Mouse (Mus musculus) liver, postnatal 0 days (tissue): ENCODE results near the gene Cntd1. TPM values are rescaled to one million over a fixed set of nuclear protein-coding genes. Genes with fewer than 3 reads are reported as not detected.

ENCODE experiments used
- ATAC-seq: fragments of 200-750 bp; cut with Nextera tagmentation; 2 replicates; pipeline ENCODE4 v1.8.0; 2017; ENCODE audit warnings: mild to moderate bottlenecking, moderate library complexity
- DNase-seq: peaks from one replicate; pipeline ENCODE4 v3.0.0-alpha.2; 2016
- H3K27ac ChIP-seq: fragments of 300-500 bp; sonication (generic); 2 replicates; pipeline ENCODE4 v1.5.1; 2014; ENCODE audit warnings: antibody characterized with exemption, moderate library complexity, mild to moderate bottlenecking, low read depth
- H3K27me3 ChIP-seq: fragments of 300-500 bp; sonication (generic); 2 replicates; pipeline ENCODE4 v1.6.1; 2014; ENCODE audit warnings: low read length, control low read depth, mixed read lengths; ENCODE audit not compliant: insufficient read depth
- H3K36me3 ChIP-seq: fragments of 300-500 bp; sonication (generic); replicated peaks from 2 replicates; pipeline ENCODE4 v1.6.1; 2014; ENCODE audit warnings: mild to moderate bottlenecking, control low read depth, low read length, moderate library complexity, mixed read lengths; ENCODE audit not compliant: insufficient read depth
- H3K4me1 ChIP-seq: fragments of 300-500 bp; sonication (generic); 2 replicates; pipeline ENCODE4 v1.6.1; 2014; ENCODE audit warnings: antibody characterized with exemption, mild to moderate bottlenecking, control low read depth; ENCODE audit not compliant: insufficient read depth
- H3K4me2 ChIP-seq: fragments of 300-500 bp; sonication (generic); 2 replicates; pipeline ENCODE4 v1.6.1; 2014; ENCODE audit warnings: low read depth, mild to moderate bottlenecking, low read length, moderate library complexity, mixed read lengths
- H3K4me3 ChIP-seq: fragments of 300-500 bp; sonication (generic); 2 replicates; pipeline ENCODE4 v1.5.1; 2014; ENCODE audit warnings: low read depth, low read length
- H3K9ac ChIP-seq: fragments of 300-500 bp; sonication (generic); replicated peaks from 2 replicates; pipeline ENCODE4 v1.6.1; 2014; ENCODE audit warnings: mild to moderate bottlenecking, moderate library complexity
- H3K9me3 ChIP-seq: fragments of 300-500 bp; sonication (generic); 2 replicates; pipeline ENCODE4 v1.6.1; 2016; ENCODE audit warnings: mild to moderate bottlenecking, control low read depth, low read length, mixed read lengths
- CTCF ChIP-seq: sonication (generic); IDR thresholded peaks from 2 replicates; pipeline ENCODE4 v1.5.1; 2016; ENCODE audit warnings: antibody characterized with exemption, low read depth
- EP300 ChIP-seq: IDR thresholded peaks from 2 replicates; pipeline ENCODE4 v1.6.1; 2016; ENCODE audit warnings: antibody characterized with exemption, low read depth, mild to moderate bottlenecking
- WGBS: fragments of 180-500 bp; shearing (Covaris S2); extraction: QIAGEN DNeasy Blood & Tissue Kit; methylation state at CpG from one replicate; pipeline ENCODE4 v1.1.7; 2014; ENCODE audit not compliant: insufficient replicate concordance; 5-methylcytosine and 5-hydroxymethylcytosine counted together
- polyA plus RNA-seq: library from polyadenylated mRNA; unstranded; fragments of >200 nt; fragmentation: Nextera tagmentation; extraction: Ambion mirVana; gene quantifications from 2 replicates; pipeline ENCODE4 v1.2.1, GENCODE M21; 2015

The Cntd1 gene
- polyA plus RNA-seq, 1 experiment from 2014 or later, result 0.29 TPM

- ATAC-seq (peak; percentile 5; the same call in 1 of the 2 replicates), DNase-seq (no peak)
- under 1% methylated on average over 30 of the region's 30 CpGs for WGBS
- Histone ChIP-seq H3K9ac (peak overlapping the region; percentile 68), H3K9me3 (no peaks in the 10 kb centered on the region), H3K36me3 (peaks cover 23% of the 10 kb centered on the region), H3K4me2 (peak overlapping the region; percentile 87), H3K4me3 (peak overlapping the region; percentile 64), H3K4me1 (peaks cover 47% of the 10 kb centered on the region), H3K27me3 (peaks cover 39% of the 10 kb centered on the region), H3K27ac (peak overlapping the region; percentile 72; the same call in 1 of the 2 replicates)
- TF ChIP-seq EP300 (no peak), CTCF (no peak)
Measured at GRCm38 (mm10) chr11:101260826-101261380, 17.9 kb upstream of the Cntd1 start.

- Histone ChIP-seq H3K36me3 (peaks cover 17% of the 10 kb centered on the region), H3K27ac (no peak overlapping the region), H3K9me3 (no peaks in the 10 kb centered on the region), H3K4me1 (peaks cover 43% of the 10 kb centered on the region), H3K4me2 (peak overlapping the region; percentile 87), H3K4me3 (peak overlapping the region; percentile 64; the same call in 1 of the 2 replicates), H3K9ac (no peak overlapping the region; the same call in 1 of the 2 replicates), H3K27me3 (peaks cover 42% of the 10 kb centered on the region)
- WGBS, result 7% methylated on average over 24 of the region's 24 CpGs
- no peak for TF ChIP-seq EP300
- TF ChIP-seq CTCF, result 0 out of 2 replicates have a peak, but pooled peaks have one; percentile 2
- ATAC-seq (no peak), DNase-seq (no peak)
Measured at GRCm38 (mm10) chr11:101262272-101262967, 16.4 kb upstream of the Cntd1 start.

DNA sequence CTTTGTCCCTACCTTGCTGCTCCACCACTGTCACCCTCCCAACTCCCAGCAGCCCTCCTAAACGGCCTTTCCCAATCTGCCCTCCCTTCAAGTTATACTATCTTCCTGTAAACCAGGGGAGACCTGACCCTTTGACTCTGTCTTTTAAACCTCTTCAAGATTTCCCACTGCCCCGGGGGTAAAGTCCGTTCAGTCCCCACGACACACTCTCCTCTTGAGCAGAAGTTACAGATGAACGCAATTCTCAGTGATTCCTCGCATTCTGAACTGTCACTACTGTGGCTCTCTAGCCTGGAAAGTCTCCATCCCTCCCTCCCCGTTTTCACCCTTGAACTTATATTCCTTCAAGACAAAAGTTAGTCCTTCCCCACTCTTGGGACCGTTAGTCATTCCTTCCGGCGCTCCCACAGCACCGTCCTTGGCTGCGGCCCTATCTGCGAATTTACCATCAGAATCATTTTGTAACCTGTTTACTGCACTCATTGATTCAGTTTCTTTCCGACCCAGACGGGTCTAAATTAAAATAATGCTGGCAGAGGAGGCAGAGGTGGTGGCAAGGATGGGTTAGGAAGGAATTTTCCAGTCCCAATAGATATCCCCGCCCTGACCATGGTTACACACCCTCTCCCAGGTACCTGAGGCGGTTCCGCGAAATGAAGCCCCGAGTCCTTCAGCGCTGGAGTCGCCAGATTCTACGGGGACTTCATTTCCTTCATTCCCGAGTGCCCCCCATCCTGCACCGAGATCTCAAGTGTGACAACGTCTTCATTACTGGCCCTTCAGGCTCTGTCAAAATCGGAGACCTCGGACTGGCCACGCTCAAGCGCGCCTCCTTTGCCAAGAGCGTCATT lies 15.4 kb upstream of the Cntd1 start:
- WGBS, result 21% methylated on average over 32 of the region's 32 CpGs
- Histone ChIP-seq H3K27me3 (peaks cover 42% of the 10 kb centered on the region), H3K27ac (no peak overlapping the region), H3K4me1 (peaks cover 43% of the 10 kb centered on the region), H3K4me3 (no peak overlapping the region), H3K4me2 (no peak overlapping the region), H3K36me3 (peaks cover 10% of the 10 kb centered on the region), H3K9ac (no peak overlapping the region), H3K9me3 (no peaks in the 10 kb centered on the region)
- ATAC-seq (no peak), DNase-seq (no peak)
- TF ChIP-seq EP300, result no peak
- no peak for TF ChIP-seq CTCF

GRCm38 (mm10) chr11:101263989-101264280 lies 14.9 kb upstream of the Cntd1 start:
- Histone ChIP-seq H3K4me1 (peaks cover 40% of the 10 kb centered on the region), H3K9me3 (no peaks in the 10 kb centered on the region), H3K4me3 (no peak overlapping the region), H3K9ac (no peak overlapping the region), H3K36me3 (peaks cover 4% of the 10 kb centered on the region), H3K27ac (no peak overlapping the region), H3K4me2 (no peak overlapping the region), H3K27me3 (peaks cover 42% of the 10 kb centered on the region)
- no peak for DNase-seq
- TF ChIP-seq EP300 (no peak), CTCF (no peak)
- no peak for ATAC-seq
- 46% methylated on average over 3 of the region's 3 CpGs for WGBS

DNA sequence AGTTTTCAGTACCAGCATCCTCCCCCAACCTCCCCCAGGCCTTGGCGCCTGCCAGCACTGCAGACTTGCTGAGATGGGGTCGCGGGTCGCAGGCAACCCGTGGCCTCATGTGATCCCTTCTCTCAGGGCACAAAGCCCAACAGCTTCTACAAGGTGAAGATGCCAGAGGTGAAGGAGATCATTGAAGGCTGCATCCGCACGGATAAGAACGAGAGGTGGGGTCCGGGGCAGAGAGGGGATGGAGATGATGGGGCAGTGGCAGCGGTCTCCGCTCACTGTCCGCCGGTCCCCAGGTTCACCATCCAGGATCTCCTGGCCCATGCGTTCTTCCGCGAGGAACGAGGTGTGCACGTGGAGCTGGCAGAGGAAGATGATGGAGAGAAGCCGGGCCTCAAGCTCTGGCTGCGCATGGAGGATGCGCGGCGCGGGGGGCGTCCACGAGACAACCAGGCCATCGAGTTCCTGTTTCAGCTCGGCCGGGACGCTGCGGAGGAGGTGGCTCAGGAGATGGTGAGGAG lies 13.8 kb upstream of the Cntd1 start:
- no peak for TF ChIP-seq EP300
- TF ChIP-seq CTCF, result no peak
- H3K9ac ChIP-seq, result no peak overlapping the region
- H3K27ac ChIP-seq, result no peak overlapping the region
- ATAC-seq (no peak), DNase-seq (no peak)
- H3K9me3 ChIP-seq, result no peaks in the 10 kb centered on the region
- peak overlapping the region; percentile 38; the same call in 1 of the 2 replicates for H3K4me2 ChIP-seq
- H3K4me1 ChIP-seq, result peaks cover 34% of the 10 kb centered on the region
- WGBS, result 20% methylated on average over 31 of the region's 31 CpGs
- H3K27me3 ChIP-seq, result peaks cover 42% of the 10 kb centered on the region
- H3K36me3 ChIP-seq, result no peaks in the 10 kb centered on the region
- peak overlapping the region; percentile 13 for H3K4me3 ChIP-seq

DNA sequence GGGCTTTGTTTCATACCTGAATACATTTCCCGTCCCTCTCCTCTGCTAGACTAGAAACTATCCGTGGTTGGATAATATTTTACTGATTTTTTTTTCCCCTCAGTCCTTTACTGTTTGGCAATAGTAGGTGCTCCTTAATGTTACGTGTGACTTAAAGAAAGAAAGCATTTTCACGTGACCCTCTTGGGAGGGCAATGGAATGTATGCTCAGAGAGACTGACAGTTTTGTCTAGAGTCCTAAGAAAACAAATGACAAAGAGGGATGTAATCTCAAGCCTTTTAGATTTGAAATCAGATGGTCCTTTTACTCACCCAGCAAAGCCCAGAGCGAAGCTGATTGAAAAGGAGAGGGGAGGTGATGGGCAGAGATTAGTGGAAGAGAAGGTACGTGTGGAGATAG lies 12.9 kb upstream of the Cntd1 start:
- ATAC-seq, result no peak
- DNase-seq, result no peak
- no peaks in the 10 kb centered on the region for H3K9me3 ChIP-seq
- H3K4me2 ChIP-seq, result no peak overlapping the region
- peaks cover 42% of the 10 kb centered on the region for H3K27me3 ChIP-seq
- no peak overlapping the region for H3K4me3 ChIP-seq
- H3K27ac ChIP-seq, result no peak overlapping the region
- WGBS, result 49% methylated on average over 6 of the region's 6 CpGs
- H3K4me1 ChIP-seq, result peaks cover 25% of the 10 kb centered on the region
- TF ChIP-seq EP300 (no peak), CTCF (no peak)
- no peaks in the 10 kb centered on the region for H3K36me3 ChIP-seq
- H3K9ac ChIP-seq, result no peak overlapping the region
